Mouse (Mus musculus): ENCODE measurements around the gene Arhgef26.

GRCm38 (mm10) chr3:62367882-62368281 is 29.7 kb downstream of the Arhgef26 start:
- TF ChIP-seq CTCF (IDR thresholded peaks at IDR 0.05; ENCODE audit: low read depth) (no peak), EP300 (IDR thresholded peaks at IDR 0.05; ENCODE audit: low read depth) (no peak)
